Mouse (Mus musculus) kidney, adult 2 months (tissue): ENCODE results near the gene Specc1.

Experiments
- CTCF ChIP-seq: fragments of 200-500 bp; conservative IDR thresholded peaks from 2 replicates; pipeline ENCODE4 v1.5.1; 2011; ENCODE audit warnings: low read depth, mild to moderate bottlenecking, control low read depth, low read length, moderate library complexity, mixed read lengths; ENCODE audit not compliant: insufficient read depth, insufficient read length
- POLR2A ChIP-seq: fragments of 200-500 bp; IDR thresholded peaks from one replicate; pipeline ENCODE4 v1.6.1; 2011; ENCODE audit warnings: low read depth, low read length, control low read depth

- TF ChIP-seq CTCF (no peak), POLR2A (no peak)
Measured at GRCm38 (mm10) chr11:62004881-62005240, 48.3 kb downstream of the Specc1 start.
